Mouse (Mus musculus): ENCODE measurements around the gene Nol10. TPM values are rescaled to one million over a fixed set of nuclear protein-coding genes. Genes with fewer than 3 reads are reported as not detected.

Nol10 gene
- polyA plus RNA-seq, 1 experiment from 2014 or later: 24.6 TPM

GRCm38 (mm10) chr12:17471405-17471804 lies 123.1 kb downstream of the Nol10 start:
- ATAC-seq: no peak
- WGBS: 96% methylated on average over 1 of the region's 1 CpGs

DNA sequence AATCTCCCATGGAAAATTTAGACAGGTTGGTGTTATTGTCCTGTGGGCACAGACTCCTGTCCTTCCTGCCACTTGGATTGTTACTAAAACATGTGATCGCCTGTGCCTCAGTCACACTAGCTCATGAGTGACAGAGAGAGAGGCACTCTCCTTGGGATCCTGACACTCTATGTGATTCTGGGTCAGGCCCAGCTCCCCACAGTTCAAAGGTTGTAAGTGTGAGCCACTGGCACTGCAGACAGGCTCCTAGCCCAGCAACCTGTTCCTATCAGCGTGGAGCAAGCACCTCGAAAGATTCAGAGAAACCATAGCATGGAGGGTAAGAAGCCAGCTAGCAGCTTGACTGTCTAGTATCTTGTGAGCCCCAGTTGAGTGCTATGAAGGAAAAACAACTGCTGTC lies 124.9 kb downstream of the Nol10 start:
- Histone ChIP-seq H3K4me1 (replicated peaks) (no peaks in the 10 kb centered on the region), H3K4me3 (replicated peaks) (no peak overlapping the region), H3K27ac (no peak overlapping the region), H3K27me3 (no peaks in the 10 kb centered on the region), H3K9ac (replicated peaks) (no peak overlapping the region), H3K9me3 (no peaks in the 10 kb centered on the region), H3K4me2 (replicated peaks) (no peak overlapping the region), H3K36me3 (no peaks in the 10 kb centered on the region)
- 95% methylated on average over 3 of the region's 3 CpGs for WGBS
- ATAC-seq: no peak

More at GRCm38 (mm10) chr12:17471405-17471804, 123.1 kb downstream of the Nol10 start:
- Histone ChIP-seq H3K27me3 (no peaks in the 10 kb centered on the region), H3K36me3 (no peaks in the 10 kb centered on the region), H3K4me1 (replicated peaks) (no peaks in the 10 kb centered on the region), H3K4me3 (replicated peaks) (no peak overlapping the region), H3K9me3 (no peaks in the 10 kb centered on the region), H3K27ac (no peak overlapping the region), H3K4me2 (replicated peaks) (no peak overlapping the region), H3K9ac (replicated peaks) (no peak overlapping the region)

DNA sequence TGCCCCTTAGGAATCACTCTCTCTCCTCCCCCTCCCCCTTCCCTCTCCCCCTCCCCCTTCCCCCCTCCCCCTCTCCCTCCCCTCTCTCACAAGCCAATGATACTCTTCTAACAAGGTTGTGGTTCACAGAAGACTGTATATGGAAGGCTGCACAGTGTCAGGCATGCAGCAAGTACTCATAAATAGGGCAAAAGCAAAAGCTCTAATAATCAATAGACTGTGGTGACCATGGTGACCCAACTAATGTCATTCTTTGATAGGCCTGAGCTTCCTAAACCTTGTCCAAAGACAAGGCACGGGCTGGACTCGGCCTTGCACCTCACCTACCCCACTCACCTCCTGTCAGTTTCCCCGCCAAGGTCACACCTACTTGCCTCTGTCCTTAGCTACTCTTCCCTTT lies 125.6 kb downstream of the Nol10 start:
- 98% methylated on average over 3 of the region's 3 CpGs for whole genome bisulfite sequencing
- H3K9me3 ChIP-seq: no peaks in the 10 kb centered on the region

DNA sequence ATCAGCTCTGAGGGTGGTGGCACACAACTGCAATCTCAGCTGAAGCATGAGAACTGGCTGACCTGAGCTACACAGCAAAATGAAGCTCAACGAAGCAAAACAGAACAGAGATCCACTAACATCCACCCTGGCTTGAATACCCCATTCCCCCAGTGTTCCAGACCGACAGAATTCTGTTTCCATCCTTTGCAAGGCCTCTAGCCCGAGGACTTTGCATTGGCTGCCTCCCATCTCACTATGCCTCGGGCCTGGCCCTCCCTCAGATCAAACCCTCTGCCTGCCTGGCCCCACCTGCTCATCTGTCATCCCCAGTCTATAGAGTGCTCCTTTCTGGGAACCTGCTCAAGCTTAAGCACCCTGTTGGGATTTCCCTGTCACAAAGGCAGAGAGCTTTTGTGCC lies 126.4 kb downstream of the Nol10 start:
- Histone ChIP-seq H3K4me1 (replicated peaks) (no peaks in the 10 kb centered on the region), H3K27me3 (no peaks in the 10 kb centered on the region), H3K9ac (replicated peaks) (no peak overlapping the region), H3K36me3 (no peaks in the 10 kb centered on the region), H3K9me3 (no peaks in the 10 kb centered on the region), H3K4me2 (replicated peaks) (no peak overlapping the region), H3K27ac (no peak overlapping the region), H3K4me3 (replicated peaks) (no peak overlapping the region)
- WGBS: 62% methylated on average over 4 of the region's 4 CpGs
- ATAC-seq: no peak

More for the DNA sequence above, 125.6 kb downstream of the Nol10 start:
- H3K27ac ChIP-seq: no peak overlapping the region
- H3K4me2 ChIP-seq (replicated peaks): no peak overlapping the region
- no peak for ATAC-seq
- H3K4me1 ChIP-seq (replicated peaks): no peaks in the 10 kb centered on the region
- no peak overlapping the region for H3K9ac ChIP-seq (replicated peaks)
- H3K27me3 ChIP-seq: no peaks in the 10 kb centered on the region
- no peaks in the 10 kb centered on the region for H3K36me3 ChIP-seq
- H3K4me3 ChIP-seq (replicated peaks): no peak overlapping the region

- Histone ChIP-seq H3K4me2 (replicated peaks) (no peak overlapping the region), H3K27me3 (no peaks in the 10 kb centered on the region), H3K36me3 (no peaks in the 10 kb centered on the region), H3K9me3 (no peaks in the 10 kb centered on the region), H3K27ac (no peak overlapping the region), H3K4me1 (replicated peaks) (no peaks in the 10 kb centered on the region), H3K4me3 (replicated peaks) (no peak overlapping the region), H3K9ac (replicated peaks) (no peak overlapping the region)
- no peak for ATAC-seq
- 87% methylated on average over 4 of the region's 4 CpGs for WGBS
Measured at GRCm38 (mm10) chr12:17475146-17475545, 126.9 kb downstream of the Nol10 start.

DNA sequence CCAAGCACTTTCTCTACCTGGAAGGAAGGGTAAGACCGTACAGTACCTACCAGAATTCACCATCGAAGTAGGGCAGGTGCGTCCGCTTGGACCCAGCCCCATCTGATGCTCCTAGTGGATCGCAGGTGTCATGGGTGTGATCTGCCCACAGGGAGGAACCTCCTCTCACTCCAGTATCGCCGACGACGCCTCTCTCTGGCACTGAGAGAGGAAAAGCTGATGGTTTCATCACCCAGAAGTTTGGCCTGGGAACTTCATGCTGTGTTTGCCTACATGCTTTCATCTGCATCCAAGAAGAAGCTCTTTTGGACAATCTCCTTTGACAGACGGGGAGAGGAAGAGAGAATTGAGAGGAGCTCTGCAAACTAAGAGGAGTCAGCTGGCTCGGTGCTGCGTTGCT lies 129.9 kb downstream of the Nol10 start:
- ATAC-seq: no peak
- Histone ChIP-seq H3K4me1 (replicated peaks) (no peaks in the 10 kb centered on the region), H3K36me3 (no peaks in the 10 kb centered on the region), H3K4me3 (replicated peaks) (no peak overlapping the region), H3K9ac (replicated peaks) (no peak overlapping the region), H3K9me3 (no peaks in the 10 kb centered on the region), H3K27ac (no peak overlapping the region), H3K4me2 (replicated peaks) (no peak overlapping the region), H3K27me3 (no peaks in the 10 kb centered on the region)
- 88% methylated on average over 12 of the region's 12 CpGs for WGBS

- no peak overlapping the region for H3K27ac ChIP-seq
- H3K27me3 ChIP-seq: no peaks in the 10 kb centered on the region
- H3K4me2 ChIP-seq (replicated peaks): no peak overlapping the region
- H3K9ac ChIP-seq (replicated peaks): no peak overlapping the region
- H3K36me3 ChIP-seq: no peaks in the 10 kb centered on the region
- no peak for ATAC-seq
- no peaks in the 10 kb centered on the region for H3K9me3 ChIP-seq
- no peak overlapping the region for H3K4me3 ChIP-seq (replicated peaks)
- H3K4me1 ChIP-seq (replicated peaks): no peaks in the 10 kb centered on the region
- 94% methylated on average over 2 of the region's 2 CpGs for WGBS
Measured at GRCm38 (mm10) chr12:17478856-17479255, 130.6 kb downstream of the Nol10 start.

Small RNAs within 50 kb of the gene (microRNA-seq; reads per million reads assigned to microRNA genes)
- 25.8 reads per million, percentile 38 among the genes with 10 or more reads in this experiment for gene Mir3066

Other genes with a start within 250 kb of the Nol10 start
- gene Kcnf1, start 171.6 kb upstream of the Nol10 start, polyA plus RNA-seq (2015; fragmentation: Nextera tagmentation; extraction: Ambion mirVana): 2.3 and 2.8 TPM in 2 replicates
- gene Pdia6, start 81.9 kb upstream of the Nol10 start, polyA plus RNA-seq (2015; fragmentation: Nextera tagmentation; extraction: Ambion mirVana): 317 and 327 TPM in 2 replicates
- 0.36 and 0.62 TPM in 2 replicates for gene Atp6v1c2, start 19.1 kb upstream of the Nol10 start, polyA plus RNA-seq (2015; fragmentation: Nextera tagmentation; extraction: Ambion mirVana)
- 185 and 189 TPM in 2 replicates for gene Odc1, start 196.3 kb downstream of the Nol10 start, polyA plus RNA-seq (2015; fragmentation: Nextera tagmentation; extraction: Ambion mirVana)

Data from midbrain, embryonic 13.5 days (tissue).